Mouse (Mus musculus): ENCODE measurements at regions not wholly inside any gene's neighbourhood (a gene's known extent, or its start where the extent isn't known, plus 50 kb on each side); places are given as distances from the start of the nearest gene placed in this dataset.
"Not testable (repeated sequence)": the region's sequence is repeated elsewhere in the genome, so short reads cannot be mapped to it uniquely, and the experiment has no call there.

DNA sequence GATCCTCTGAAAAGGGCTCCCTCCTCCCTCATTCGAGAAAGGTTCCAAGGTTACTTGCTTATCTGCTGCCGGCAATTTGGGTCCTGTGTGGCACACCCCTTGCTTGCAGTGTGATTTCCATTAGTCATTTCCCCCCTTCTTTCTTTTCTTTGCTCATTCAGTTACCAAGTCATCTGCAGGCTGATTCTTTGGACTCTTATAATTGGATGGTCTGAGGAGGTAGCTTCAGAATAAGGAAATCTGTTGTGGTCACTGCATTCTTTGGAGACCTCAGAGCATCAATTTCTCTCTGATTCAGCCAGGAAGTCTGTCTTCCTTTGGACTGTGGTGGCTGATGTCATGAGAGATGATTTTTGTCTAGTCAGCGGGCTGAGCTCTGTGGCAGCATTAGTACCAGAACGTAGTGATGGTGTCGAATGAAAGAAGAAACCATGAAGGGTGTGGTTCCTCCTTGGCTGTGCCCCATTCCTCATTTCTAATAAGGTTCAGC lies 91.4 kb upstream of the Mdm1 start:
- no peak for DNase-seq

DNA sequence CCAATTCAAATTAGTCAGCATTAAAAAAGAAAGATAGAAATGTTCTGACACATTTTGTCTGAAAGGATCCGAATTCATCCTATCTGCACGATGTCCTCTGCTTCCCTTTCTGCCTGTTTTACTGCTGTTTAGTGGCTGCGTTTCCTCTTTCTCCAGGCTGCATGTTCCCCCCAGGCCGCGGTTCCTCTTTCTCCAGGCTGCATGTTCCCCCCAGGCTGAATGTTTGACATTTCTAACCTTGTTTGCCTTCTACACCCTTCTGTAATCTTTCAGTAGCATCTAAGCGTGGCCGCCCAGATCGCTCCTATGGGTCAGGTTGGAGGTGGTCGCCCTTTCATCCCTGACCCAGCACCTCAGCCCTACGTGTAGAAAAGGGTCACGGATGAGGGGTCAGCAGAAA lies 89.6 kb upstream of the Mdm1 start:
- DNase-seq = no peak

DNA sequence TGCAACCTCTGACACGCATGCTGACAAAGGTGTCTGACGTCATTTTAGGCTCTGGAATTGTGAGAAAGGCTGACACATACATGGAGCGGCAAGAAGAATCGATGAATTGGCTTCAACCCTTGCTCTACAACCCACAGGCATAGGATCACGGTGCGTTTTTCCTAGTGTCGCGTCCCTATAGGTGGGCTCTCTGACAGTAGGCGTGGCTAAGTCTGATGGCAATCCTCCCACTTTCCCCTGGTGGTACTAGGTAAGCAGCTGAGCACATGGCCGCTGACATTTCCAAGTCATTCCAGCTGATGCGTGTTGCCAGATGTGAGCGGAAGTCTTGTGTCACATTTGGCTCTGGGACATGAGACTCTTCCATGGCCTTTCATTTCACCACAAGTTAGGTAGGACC lies 89.1 kb upstream of the Mdm1 start:
- DNase-seq = no peak

DNA sequence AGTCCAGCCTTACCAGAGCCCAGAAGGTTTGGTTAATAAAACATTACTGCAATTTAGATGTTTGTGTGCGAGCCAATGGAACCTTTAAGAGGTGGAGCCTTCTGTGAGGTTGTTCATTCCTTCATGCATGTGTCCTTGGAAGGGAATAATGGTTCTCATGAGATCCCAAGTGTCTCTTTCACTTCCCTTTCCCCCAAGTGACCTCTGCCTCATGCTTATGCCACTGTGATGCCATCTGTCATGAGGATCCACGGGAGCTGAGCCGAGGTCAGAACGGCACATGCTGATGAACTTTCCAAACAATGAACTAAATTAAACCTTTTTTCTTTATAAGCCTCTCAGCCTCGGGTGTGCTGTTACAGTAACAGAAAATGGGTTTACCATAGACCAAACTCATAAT lies 88.6 kb upstream of the Mdm1 start:
- DNase-seq = no peak

DNA sequence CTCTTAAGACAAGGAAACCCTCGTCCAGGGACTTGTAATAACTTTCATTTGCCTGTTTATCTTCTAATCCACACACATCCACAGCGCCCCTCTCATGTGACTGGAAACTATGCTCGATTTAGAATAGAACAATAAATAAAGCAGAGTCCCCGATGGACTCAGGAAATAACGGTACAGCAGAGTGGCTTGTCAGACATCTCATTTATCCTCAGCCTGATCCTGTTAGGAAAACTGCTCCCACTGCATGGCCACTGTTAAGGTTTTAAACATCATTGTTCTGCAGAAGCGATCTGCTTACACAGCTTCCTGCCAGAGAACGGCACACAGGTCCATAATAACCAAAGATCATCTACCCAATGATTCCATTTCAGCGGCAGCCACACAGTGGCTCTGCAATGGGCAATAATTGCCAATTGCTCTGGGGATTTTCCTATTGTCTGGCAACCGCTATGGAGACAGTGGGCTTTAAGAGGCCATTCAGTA lies 84.8 kb upstream of the Mdm1 start:
- no peak for DNase-seq

DNA sequence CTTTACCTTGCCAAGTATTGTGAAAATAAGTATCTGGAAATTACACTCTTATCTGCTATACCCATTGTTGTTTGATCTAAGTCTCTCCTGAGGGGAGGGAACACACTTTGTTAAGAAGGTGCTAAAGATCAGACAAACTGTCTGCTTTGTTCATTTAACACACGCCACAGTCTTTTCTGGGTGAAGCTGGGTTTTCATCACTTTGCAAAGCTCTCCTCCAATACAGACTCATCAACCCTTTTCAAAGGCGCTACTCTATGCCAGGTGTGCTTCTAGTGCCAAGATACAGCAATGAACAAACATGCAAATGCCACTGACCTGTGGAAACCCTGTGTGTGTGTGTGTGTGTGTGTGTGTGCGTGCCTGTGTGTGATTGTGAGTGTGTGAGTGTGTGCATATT lies 84.1 kb upstream of the Mdm1 start:
- no peak for DNase-seq

DNA sequence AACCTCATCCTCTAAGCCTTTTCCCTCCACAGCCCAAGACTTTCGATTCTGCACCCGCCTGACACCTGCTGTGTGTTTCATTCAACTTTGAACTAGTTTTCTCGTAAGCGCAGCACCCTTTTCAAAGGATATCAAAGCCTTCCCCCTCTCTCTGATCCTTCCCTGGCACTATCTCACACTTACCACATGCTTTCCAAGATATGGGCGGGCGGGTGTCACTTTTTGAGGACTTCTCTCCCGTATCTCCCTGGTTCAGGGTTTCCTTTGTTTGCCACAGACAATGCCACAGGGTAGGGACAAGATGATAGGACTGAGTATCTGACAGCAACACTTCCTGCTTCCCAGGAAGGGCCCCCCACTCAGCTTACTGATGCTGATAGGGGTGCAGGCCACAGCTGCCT lies 76.8 kb upstream of the Mdm1 start:
- no peak for DNase-seq

DNA sequence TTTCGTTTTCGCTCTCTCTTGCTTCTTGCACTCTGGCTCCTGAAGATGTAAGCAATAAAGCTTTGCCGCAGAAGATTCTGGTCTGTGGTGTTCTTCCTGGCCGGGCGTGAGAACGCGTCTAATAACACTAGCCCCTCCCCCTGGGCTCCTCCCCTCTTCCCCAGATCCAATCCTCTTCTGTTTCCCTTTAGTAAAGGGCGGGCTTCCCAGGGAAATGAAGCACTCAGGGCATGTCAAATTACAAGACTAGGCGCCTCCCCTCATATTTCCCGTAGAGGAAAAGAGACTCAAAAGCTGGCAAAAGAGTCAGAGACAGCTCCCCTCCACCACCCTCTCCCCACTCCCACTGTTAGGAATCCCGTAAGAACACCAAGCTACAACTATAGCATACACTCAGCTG lies 65.3 kb upstream of the Mdm1 start:
- not testable (repeated sequence) for DNase-seq

DNA sequence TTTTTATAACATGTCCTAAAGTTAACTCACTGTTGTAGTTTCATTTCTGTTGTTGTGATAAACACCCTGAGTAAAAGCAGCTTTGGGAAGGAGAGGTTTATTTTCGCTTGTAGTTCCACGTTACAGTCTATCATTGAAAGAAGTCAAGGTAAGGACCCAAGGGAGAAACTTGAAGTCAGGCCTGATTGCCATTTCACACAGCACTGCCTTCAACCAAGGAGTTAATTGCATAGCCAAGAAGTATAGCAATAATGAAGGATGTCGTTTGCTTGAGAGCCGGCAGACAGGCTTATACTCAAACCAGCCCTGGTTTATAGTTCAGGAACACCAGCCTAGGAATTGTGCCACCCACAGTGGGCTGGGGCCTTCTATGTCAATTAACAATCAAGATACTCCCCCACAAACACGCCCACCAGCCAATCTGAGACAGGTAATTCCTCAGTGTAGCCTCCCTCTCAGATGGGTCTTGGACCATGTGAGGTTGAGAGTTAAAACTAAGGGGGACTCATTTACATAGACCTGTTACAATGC lies 59.9 kb upstream of the Mdm1 start:
- no peak for DNase-seq

DNA sequence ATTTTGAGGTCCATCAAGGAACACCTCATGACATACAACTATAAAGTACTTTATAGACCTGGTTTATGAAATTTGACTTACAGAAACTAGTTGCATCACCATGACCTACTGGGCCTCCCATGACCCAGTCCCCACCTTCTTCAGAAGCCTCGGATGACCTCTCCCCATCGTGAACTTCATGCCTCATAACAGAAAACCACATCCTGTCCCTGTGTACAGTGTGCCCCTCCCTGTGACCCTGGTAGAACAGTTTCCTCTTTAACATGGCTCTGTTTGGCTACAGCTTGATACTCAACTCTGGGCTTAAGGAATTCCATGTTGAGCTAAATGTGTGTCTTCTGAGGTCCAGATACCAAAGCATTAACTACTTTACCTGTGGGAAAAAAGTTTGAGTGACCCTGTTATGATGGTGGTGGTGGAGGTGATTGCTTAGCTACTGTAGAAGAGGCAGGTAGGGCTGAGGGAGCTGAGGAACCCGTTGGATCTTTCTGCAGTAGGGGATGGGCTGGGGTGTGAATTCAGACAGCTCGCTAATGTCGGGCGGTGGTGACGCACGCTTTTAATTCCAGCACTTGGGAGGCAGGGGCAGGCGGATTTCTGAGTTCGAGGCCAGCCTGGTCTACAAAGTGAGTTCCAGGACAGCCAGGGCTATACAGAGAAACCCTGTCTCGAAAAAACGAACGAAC lies 58.4 kb upstream of the Mdm1 start:
- DNase-seq = peak; percentile 22

DNA sequence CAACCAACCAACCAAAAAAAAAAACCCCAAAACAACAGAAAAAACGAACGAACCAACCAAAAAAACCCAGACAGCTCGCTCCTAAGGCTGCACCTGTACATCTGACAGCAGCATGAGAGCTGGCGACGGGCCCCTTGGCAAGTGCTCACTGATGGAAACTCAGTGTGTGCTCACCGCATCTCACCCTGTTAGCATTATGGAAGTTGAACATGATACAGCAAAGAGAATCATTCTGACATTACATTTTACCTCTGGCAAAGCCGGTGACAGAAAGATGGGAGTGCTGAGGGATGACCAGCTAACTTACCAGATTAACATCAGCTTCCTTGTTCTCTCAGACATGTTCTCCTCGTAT lies 57.9 kb upstream of the Mdm1 start:
- no peak for DNase-seq

DNA sequence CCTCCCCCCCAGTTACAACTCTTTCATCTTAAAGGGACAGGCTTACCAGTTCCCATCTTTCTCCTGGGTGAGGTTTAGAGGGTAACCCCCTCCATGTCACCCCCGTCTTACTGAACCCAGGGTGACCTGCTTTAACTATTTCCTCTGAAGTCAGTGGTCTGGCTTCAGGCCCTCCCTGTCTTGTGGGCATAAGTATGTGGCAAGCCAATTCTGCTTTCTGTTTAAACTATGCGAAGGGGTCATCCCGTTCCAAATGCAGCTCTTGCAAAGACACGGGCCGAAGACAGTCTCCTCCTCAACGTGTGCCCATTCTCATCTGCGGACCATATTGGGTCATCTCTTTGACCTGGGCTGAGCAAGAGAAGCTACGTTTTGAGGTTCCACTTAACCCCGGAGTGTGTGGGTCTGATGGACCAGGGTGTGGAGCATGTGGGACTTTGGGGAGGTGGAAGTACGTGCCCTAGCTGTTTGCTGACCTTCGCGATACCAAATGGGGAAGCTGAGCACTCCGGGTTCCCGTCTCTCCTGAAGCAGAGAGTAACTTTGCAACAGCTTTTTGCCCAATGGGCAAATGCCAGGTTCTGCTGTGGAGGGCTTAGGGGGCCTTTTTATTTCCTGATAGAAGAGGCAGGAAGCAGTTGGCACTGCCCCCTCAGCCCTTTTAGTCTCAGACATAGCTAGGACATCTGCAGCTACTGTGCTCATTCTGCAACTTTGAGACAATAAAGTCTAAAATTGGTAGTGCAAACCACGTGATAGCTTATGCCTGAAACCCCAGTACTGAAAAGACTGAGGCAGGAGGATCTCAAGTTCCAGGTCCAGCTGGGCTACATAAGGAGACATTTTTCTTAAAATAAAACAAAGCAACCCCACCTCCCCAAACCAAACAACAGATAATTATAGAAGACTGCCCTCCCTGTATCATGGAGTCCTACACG lies 56.3 kb upstream of the Mdm1 start:
- DNase-seq = no peak

DNA sequence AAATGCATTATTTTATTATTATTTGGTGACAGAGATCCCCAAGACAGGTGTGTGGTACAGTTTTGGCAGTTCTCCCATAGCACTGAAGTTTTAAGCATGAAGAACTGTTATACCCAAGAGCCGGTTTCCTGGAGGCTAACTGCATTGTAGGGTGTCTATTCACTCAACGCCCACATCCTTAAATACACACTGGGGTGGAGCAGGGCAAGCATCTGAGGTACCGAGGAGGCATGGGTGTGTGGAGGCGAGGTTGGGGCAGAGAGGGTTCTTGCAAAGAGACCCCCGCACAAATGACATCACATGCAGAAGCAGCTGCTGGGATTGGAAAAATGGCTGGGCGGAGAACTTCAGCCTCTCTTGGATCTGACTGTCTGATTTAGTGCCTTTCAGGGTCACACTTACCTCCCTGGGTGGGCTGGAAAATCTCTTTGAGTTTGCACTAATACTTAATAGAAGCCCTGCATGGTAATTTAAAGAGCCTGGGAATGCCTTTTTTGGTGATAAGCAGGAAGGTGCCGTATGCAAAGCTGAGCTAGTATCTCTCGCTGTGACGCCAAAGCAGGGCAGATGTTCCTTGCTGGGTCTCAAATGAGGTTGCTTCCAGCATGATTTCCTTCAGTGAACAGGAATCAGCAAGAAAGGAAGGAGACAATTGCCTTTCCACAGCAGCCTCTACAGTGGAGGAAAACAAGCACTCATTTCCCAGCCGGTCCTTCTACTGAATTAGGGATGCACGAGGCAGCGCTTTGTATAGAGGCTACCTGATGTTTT lies 53.9 kb upstream of the Mdm1 start:
- DNase-seq = no peak

DNA sequence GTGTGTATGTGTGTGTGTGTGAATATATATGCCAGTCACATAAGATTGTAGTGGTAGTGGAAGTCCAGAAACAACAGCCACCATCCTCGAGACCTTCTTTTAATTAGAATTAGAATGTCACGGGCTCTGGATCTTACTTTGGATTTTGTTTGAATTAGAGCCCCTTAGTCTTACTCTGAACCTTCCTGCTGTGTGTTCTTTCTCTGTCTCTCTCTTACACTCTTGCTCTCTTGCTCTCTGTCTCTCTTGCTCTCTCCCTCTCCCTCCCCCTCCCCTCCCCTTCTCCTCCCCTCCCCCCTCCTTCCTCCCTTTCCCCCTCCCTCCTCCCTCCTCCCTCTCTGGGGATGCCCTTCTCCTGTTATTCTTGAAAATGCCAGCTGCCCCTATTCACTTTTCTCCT lies 53.1 kb upstream of the Mdm1 start:
- no peak for DNase-seq

DNA sequence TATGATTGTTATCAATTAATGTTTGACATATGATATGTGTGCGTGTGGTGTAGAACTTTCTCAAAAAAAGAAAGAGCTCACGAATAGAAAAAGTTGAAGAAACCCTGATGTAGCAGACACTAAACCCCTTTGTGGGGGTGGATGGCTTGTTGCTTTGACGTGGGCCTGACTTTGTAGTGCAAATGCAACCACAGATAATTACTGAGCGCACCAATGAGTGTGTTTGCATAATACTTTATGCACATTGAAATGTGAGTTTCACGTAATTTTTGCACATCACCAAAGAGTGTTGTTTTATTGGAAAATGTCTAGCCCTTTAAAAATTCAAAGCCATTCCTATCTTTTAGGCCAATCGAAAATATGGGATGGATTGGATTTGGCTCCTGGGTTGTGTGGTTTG lies 51.7 kb upstream of the Mdm1 start:
- no peak for DNase-seq

DNA sequence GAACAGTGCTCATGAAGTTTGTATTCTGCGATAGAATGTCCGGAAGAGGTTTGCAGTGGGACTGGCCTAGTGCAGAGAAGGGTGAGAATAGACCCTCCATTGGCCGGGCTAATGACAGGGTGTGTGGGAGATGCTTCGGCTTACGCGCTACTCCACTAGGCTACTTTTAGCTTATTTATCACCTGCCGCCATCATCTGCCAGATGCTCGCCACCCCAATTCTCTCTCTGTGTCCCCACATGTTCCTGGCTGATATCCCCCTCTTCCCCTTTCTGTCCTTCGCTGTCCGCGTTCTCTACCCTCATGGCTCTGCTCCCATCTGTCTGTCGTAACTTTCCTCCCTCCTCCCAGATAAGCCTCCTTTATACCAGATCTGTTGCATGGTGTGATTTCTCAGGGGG lies 50.1 kb upstream of the Mdm1 start:
- DNase-seq = no peak

Data from adrenal gland, postnatal 14 days (tissue).